Mouse (Mus musculus) G1E (cell line): ENCODE measurements around the gene Arhgap32.

Experiments used
- CTCF ChIP-seq: IDR thresholded peaks from 2 replicates; pipeline ENCODE4 v1.5.1; 2012; ENCODE audit warnings: low read depth, low read length, inconsistent platforms, mixed read lengths
- GATA1 ChIP-seq: IDR thresholded peaks from 2 replicates; pipeline ENCODE4 v1.6.1; 2012; ENCODE audit warnings: borderline replicate concordance, low read length, inconsistent platforms, mixed read lengths
- TAL1 ChIP-seq: conservative IDR thresholded peaks from 2 replicates; pipeline ENCODE4 v1.6.1; 2012; ENCODE audit warnings: low read depth, low read length, inconsistent platforms, mixed read lengths

- TF ChIP-seq GATA1 (no peak), CTCF (no peak), TAL1 (no peak)
Measured at GRCm38 (mm10) chr9:32088882-32089281, 27.1 kb upstream of the Arhgap32 start.
